Mouse (Mus musculus) hindbrain, postnatal 0 days (tissue): ENCODE measurements around the gene Zdhhc18. TPM values are rescaled to one million over a fixed set of nuclear protein-coding genes. Genes with fewer than 3 reads are reported as not detected.
A peak's percentile ranks its signal among the peaks of the same experiment; 100 is the strongest.

Experiments
- ATAC-seq: fragments of 200-750 bp; cut with Nextera tagmentation; 2 replicates; pipeline ENCODE4 v1.8.0; 2017; ENCODE audit warnings: mild to moderate bottlenecking, moderate TSS enrichment, moderate library complexity
- DNase-seq: peaks from one replicate; pipeline ENCODE4 v3.0.0-alpha.2; 2015; ENCODE audit warnings: low spot score
- H3K27ac ChIP-seq: fragments of 300-500 bp; sonication (generic); 2 replicates; pipeline ENCODE4 v1.5.1; 2014; ENCODE audit warnings: mild to moderate bottlenecking
- H3K27me3 ChIP-seq: fragments of 300-500 bp; sonication (generic); 2 replicates; pipeline ENCODE4 v1.6.1; 2014; ENCODE audit warnings: low read length, mixed read lengths; ENCODE audit not compliant: insufficient read depth
- H3K36me3 ChIP-seq: fragments of 300-500 bp; sonication (generic); 2 replicates; pipeline ENCODE4 v1.6.1; 2014; ENCODE audit warnings: low read length, mixed read lengths; ENCODE audit not compliant: insufficient read depth
- H3K4me1 ChIP-seq: fragments of 300-500 bp; sonication (generic); 2 replicates; pipeline ENCODE4 v1.6.1; 2014; ENCODE audit warnings: antibody characterized with exemption, low read length, mixed read lengths; ENCODE audit not compliant: insufficient read depth
- H3K4me2 ChIP-seq: fragments of 300-500 bp; sonication (generic); 2 replicates; pipeline ENCODE4 v1.6.1; 2014; ENCODE audit warnings: low read depth, mild to moderate bottlenecking, low read length, moderate library complexity, mixed read lengths
- H3K4me3 ChIP-seq: fragments of 300-500 bp; sonication (generic); 2 replicates; pipeline ENCODE4 v1.5.1; 2014; ENCODE audit warnings: low read length
- H3K9ac ChIP-seq: fragments of 300-500 bp; sonication (generic); replicated peaks from 2 replicates; pipeline ENCODE4 v1.6.1; 2014; ENCODE audit warnings: mild to moderate bottlenecking, low read length, moderate library complexity, mixed read lengths
- H3K9me3 ChIP-seq: fragments of 300-500 bp; sonication (generic); 2 replicates; pipeline ENCODE4 v1.6.1; 2016; ENCODE audit warnings: low read length, mixed read lengths
- CTCF ChIP-seq: IDR thresholded peaks from 2 replicates; pipeline ENCODE4 v1.5.1; 2016; ENCODE audit warnings: antibody characterized with exemption, control low read depth, low read depth
- WGBS: fragments of 180-500 bp; shearing (Covaris S2); extraction: QIAGEN DNeasy Blood & Tissue Kit; methylation state at CpG from one replicate; pipeline ENCODE4 v1.1.7; 2014; 5-methylcytosine and 5-hydroxymethylcytosine counted together
- polyA plus RNA-seq: library from polyadenylated mRNA; unstranded; fragments of >200 nt; fragmentation: Nextera tagmentation; extraction: Ambion mirVana; gene quantifications from 2 replicates; pipeline ENCODE4 v1.2.1, GENCODE M21; 2015
- total RNA-seq: library from RNA; depleted of rRNA; stranded (reverse); fragments of >200 nt; gene quantifications from 2 replicates; pipeline ENCODE4 v1.2.3, GENCODE M21; 2014

The Zdhhc18 gene
- total and polyA plus RNA-seq, 2 experiments from 2014 or later = 8.2 to 22.6 TPM

DNA sequence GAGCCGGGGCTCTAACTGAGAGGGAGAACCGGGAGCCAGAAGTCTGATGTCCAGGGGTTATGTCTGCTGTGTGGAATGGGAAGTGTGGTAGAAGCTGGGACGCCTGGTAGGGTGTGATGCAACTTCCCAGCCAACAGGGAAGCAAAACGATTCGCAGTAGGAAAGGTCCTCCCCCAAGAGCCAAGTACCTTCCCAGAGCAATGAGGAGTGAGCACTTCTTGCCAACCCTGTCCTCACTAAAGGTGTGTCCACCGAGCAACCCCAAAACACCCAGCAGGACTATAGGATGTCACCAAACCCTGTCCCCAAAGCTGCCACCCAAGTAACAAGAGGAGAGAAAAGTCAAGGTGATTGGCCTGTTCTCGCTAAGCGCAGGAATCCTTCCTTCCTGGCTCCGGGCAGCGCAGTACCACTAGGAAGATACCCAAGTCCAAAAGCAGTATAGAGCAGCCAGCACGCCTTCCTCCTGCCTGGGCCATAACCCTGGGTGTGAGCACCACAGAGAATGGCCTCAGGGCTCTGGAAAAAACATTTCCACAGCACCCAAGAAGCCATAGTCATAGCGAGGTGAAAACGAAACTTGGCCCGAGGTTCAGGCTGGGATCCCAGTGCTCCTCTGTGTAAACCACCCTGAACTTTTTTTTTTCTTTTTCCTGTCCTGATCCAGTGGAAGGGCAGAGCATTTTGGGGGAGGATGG, 18.7 kb downstream of the Zdhhc18 start:
- H3K27me3 ChIP-seq = no peaks in the 10 kb centered on the region
- peak overlapping the region; percentile 89 for H3K4me2 ChIP-seq
- H3K4me1 ChIP-seq = peaks cover 19% of the 10 kb centered on the region
- H3K9ac ChIP-seq = 0 out of 2 replicates have a peak overlapping the region, but pooled peaks have one; percentile 5
- DNase-seq = no peak
- WGBS = 82% methylated on average over 14 of the region's 14 CpGs
- 0 out of 2 replicates have a peak overlapping the region, but pooled peaks have one; percentile 90 for H3K4me3 ChIP-seq
- H3K9me3 ChIP-seq = no peaks in the 10 kb centered on the region
- TF ChIP-seq CTCF = no peak
- ATAC-seq = no peak
- H3K27ac ChIP-seq = no peak overlapping the region
- no peaks in the 10 kb centered on the region for H3K36me3 ChIP-seq

DNA sequence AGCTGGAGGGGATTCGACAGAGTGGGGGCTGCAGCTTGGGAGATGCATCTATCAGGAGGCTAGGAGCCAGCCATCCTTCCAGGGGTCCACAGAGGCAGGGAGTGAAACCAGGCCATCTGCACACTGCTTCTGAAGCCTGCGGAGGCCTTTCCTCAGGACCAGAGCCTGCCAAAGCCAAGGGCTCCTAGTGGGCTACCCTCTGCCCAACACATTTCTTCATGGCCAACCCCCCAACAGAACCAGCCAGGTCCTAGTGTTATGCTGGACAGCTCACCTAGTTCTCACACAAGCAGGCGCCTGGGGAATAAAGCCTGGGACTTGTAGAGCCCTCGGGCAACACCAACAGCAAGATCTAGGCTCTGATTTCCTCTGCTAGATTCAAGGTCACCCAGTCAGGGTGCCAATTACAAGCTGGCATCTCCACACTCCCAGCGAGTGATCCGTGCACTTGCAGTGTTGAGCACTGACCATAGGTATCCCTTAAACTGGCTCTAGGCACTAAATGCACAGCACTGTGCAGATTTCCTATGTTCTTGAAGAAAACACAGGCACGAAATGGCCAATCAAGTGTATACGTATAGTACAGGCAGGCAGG, 19.5 kb downstream of the Zdhhc18 start:
- DNase-seq = no peak
- H3K27ac ChIP-seq = no peak overlapping the region
- WGBS = 81% methylated on average over 8 of the region's 8 CpGs
- no peak for TF ChIP-seq CTCF
- 0 out of 2 replicates have a peak, but pooled peaks cover 2% of the 10 kb centered on the region for H3K36me3 ChIP-seq
- H3K4me1 ChIP-seq = peaks cover 19% of the 10 kb centered on the region
- no peaks in the 10 kb centered on the region for H3K27me3 ChIP-seq
- no peak overlapping the region for H3K9ac ChIP-seq
- H3K9me3 ChIP-seq = no peaks in the 10 kb centered on the region
- no peak for ATAC-seq
- no peak overlapping the region for H3K4me3 ChIP-seq
- H3K4me2 ChIP-seq = 0 out of 2 replicates have a peak overlapping the region, but pooled peaks have one; percentile 89

DNA sequence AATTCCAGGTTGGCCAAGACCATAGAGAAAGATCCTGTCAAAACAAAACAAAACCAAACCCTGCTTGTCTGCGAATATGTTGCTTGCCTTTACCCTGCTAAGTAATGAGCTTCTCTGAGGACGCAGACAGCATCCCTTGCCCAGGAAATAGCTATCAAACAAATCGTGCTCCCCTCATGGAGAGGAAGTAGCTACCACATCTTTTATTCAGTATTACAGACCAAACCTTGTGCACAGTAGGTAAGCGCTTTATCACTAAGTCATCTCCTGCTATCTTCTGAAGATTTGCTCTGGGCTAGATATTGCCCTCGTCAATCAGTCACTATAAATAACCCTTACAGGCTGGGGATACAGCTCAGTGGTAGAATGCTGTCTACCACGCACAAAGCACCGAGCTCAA, 20.8 kb downstream of the Zdhhc18 start:
- peaks cover 19% of the 10 kb centered on the region for H3K4me1 ChIP-seq
- peaks cover 10% of the 10 kb centered on the region; the same call in 1 of the 2 replicates for H3K36me3 ChIP-seq
- TF ChIP-seq CTCF = no peak
- DNase-seq (no peak), ATAC-seq (no peak)
- 79% methylated on average over 7 of the region's 7 CpGs for WGBS
- no peak overlapping the region for H3K27ac ChIP-seq
- H3K9ac ChIP-seq = no peak overlapping the region
- no peaks in the 10 kb centered on the region for H3K27me3 ChIP-seq
- no peaks in the 10 kb centered on the region for H3K9me3 ChIP-seq
- no peak overlapping the region for H3K4me2 ChIP-seq
- H3K4me3 ChIP-seq = no peak overlapping the region

DNA sequence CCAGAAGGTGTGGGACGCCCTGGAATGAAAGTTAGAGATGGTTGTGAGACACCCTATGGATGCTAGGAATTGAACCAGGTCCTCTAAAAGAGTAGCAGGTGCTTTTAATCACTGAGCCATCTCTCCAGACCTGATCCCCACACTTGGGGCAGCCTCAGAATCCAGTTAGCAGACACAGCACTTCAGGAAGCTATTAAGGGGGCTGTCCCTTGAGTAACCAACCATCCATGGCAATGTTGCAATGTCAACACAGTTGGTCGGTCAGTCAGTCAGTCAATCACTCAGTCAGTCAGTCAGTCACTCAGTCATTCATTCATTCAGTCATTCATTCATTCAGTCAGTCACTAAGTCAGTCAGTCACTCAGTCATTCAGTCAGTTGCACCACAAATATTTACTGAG, 21.4 kb downstream of the Zdhhc18 start:
- TF ChIP-seq CTCF = no peak

DNA sequence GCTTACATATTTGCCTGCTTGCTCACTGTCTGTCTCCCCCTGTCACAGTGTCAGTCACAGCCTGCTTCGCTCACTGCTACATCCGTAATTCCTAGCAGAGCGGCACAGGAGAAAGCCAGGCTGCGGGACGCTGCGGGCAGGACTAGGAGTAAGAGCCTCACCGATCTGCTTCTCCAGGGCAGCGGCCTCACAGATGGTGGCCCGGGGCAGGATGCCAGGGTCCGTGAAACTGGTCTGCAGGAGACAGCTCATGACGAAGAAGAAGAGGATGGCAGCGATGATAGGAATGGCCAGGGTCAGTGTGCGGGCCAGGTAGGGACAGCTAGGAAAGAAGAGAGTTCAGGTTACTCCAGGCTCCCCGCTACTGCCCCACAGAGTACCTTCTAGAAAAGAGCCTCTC, 22.9 kb downstream of the Zdhhc18 start:
- Histone ChIP-seq H3K4me1 (peaks cover 16% of the 10 kb centered on the region), H3K9me3 (no peaks in the 10 kb centered on the region), H3K27ac (no peak overlapping the region), H3K4me2 (no peak overlapping the region), H3K9ac (no peak overlapping the region), H3K27me3 (no peaks in the 10 kb centered on the region), H3K36me3 (peaks cover 12% of the 10 kb centered on the region; the same call in 1 of the 2 replicates), H3K4me3 (no peak overlapping the region)
- TF ChIP-seq CTCF = no peak
- DNase-seq (no peak), ATAC-seq (no peak)
- WGBS = 74% methylated on average over 14 of the region's 14 CpGs

More for the DNA sequence above, 21.4 kb downstream of the Zdhhc18 start:
- no peak overlapping the region for H3K4me3 ChIP-seq
- peaks cover 12% of the 10 kb centered on the region; the same call in 1 of the 2 replicates for H3K36me3 ChIP-seq
- ATAC-seq (no peak), DNase-seq (no peak)
- H3K27me3 ChIP-seq = no peaks in the 10 kb centered on the region
- H3K9me3 ChIP-seq = no peaks in the 10 kb centered on the region
- H3K4me1 ChIP-seq = peaks cover 19% of the 10 kb centered on the region
- WGBS = 84% methylated on average over 2 of the region's 2 CpGs
- H3K9ac ChIP-seq = no peak overlapping the region
- no peak overlapping the region for H3K4me2 ChIP-seq
- H3K27ac ChIP-seq = no peak overlapping the region

DNA sequence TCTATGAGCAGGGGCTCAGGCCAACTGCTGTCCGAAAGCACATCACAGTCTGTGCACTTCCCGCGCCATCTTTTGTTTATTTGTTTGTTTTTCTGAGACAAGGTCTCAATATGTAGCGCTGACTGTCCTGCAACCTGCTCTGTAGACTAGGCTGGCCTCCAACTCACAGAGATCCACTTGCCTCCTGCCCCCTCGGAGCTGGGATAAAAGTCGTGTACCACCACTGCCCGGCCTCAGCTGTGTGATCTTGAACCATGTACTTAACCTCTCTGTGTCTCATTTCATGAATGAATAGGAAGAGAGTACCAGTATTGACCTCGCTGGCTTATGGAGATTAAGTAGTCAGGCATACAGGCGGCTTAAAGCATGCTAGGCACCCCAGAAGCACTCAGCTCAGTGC, 23.3 kb downstream of the Zdhhc18 start:
- Histone ChIP-seq H3K4me1 (peaks cover 13% of the 10 kb centered on the region), H3K27ac (no peak overlapping the region), H3K4me2 (no peak overlapping the region), H3K9me3 (no peaks in the 10 kb centered on the region), H3K36me3 (peaks cover 12% of the 10 kb centered on the region; the same call in 1 of the 2 replicates), H3K27me3 (no peaks in the 10 kb centered on the region), H3K4me3 (no peak overlapping the region), H3K9ac (no peak overlapping the region)
- 78% methylated on average over 9 of the region's 9 CpGs for WGBS
- no peak for ATAC-seq
- no peak for TF ChIP-seq CTCF
- DNase-seq = no peak

DNA sequence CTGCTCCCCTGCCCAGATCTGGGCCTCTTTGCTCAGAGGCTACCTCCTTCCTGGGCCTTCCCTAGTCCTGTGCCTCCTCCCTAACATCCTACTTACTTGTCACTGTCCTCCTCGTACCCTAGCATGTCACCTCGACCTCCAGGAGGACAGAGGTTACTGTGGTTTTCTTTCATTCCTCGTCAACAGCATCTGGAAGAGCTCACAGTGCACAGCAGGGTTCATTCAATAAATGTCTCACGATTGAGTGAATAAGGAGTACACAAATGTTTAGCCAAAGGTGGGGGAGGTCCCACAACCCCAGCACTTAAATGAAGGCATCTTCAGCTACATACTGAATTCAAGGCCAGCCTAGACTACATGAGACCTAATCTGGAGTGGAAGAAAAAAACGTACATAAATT, 23.7 kb downstream of the Zdhhc18 start:
- Histone ChIP-seq H3K27ac (no peak overlapping the region), H3K27me3 (no peaks in the 10 kb centered on the region), H3K9ac (no peak overlapping the region), H3K9me3 (no peaks in the 10 kb centered on the region), H3K4me1 (peaks cover 9% of the 10 kb centered on the region; the same call in 1 of the 2 replicates), H3K36me3 (peaks cover 12% of the 10 kb centered on the region; the same call in 1 of the 2 replicates), H3K4me3 (no peak overlapping the region), H3K4me2 (no peak overlapping the region)
- ATAC-seq (no peak), DNase-seq (no peak)
- no peak for TF ChIP-seq CTCF
- 26% methylated on average over 5 of the region's 5 CpGs for WGBS
